Mouse (Mus musculus) G1E (cell line): Measurements from ENCODE around the gene Abcd3. TPM values are rescaled to one million over a fixed set of nuclear protein-coding genes. Genes with fewer than 3 reads are reported as not detected.
"Not testable (repeated sequence)": the region's sequence is repeated elsewhere in the genome, so short reads cannot be mapped to it uniquely, and the experiment has no call there.

Experiments used
- ATAC-seq: 2 replicates; pipeline ENCODE4 v1.8.0; 2016; ENCODE audit warnings: mild to moderate bottlenecking; ENCODE audit not compliant: insufficient number of reproducible peaks, poor library complexity, low FRiP score, severe bottlenecking; ENCODE audit errors: extremely low read depth
- DNase-seq: peaks from one replicate; pipeline ENCODE4 v3.0.0; 2012; ENCODE audit warnings: low spot score
- H3K27me3 ChIP-seq: 2 replicates; pipeline ENCODE4 v1.6.1; 2012; ENCODE audit warnings: mild to moderate bottlenecking, low read length, inconsistent platforms; ENCODE audit not compliant: insufficient read depth
- H3K36me3 ChIP-seq: replicated peaks from 2 replicates; pipeline ENCODE3; 2012; ENCODE audit warnings: mild to moderate bottlenecking, inconsistent platforms
- H3K4me1 ChIP-seq: 2 replicates; pipeline ENCODE4 v1.6.1; 2012; ENCODE audit warnings: low read depth, low read length, inconsistent platforms, mixed read lengths; ENCODE audit not compliant: insufficient read depth
- H3K4me3 ChIP-seq: 2 replicates; pipeline ENCODE4 v1.5.1; 2012; ENCODE audit warnings: low read depth, mild to moderate bottlenecking, inconsistent platforms, low read length, moderate library complexity, mixed read lengths
- H3K9me3 ChIP-seq: replicated peaks from 2 replicates; pipeline ENCODE4 v1.6.1; 2012; ENCODE audit warnings: inconsistent platforms
- CTCF ChIP-seq: IDR thresholded peaks from 2 replicates; pipeline ENCODE4 v1.5.1; 2012; ENCODE audit warnings: low read depth, low read length, inconsistent platforms, mixed read lengths
- GATA1 ChIP-seq: IDR thresholded peaks from 2 replicates; pipeline ENCODE4 v1.6.1; 2012; ENCODE audit warnings: borderline replicate concordance, low read length, inconsistent platforms, mixed read lengths
- GATA2 ChIP-seq: IDR thresholded peaks from 2 replicates; pipeline ENCODE4 v1.6.1; 2012; ENCODE audit warnings: low read depth, low read length, inconsistent platforms, borderline replicate concordance
- POLR2AphosphoS5 ChIP-seq: IDR thresholded peaks from 2 replicates; pipeline ENCODE4 v1.6.1; 2012; ENCODE audit warnings: low read depth, low read length, inconsistent platforms; ENCODE audit not compliant: insufficient replicate concordance
- TAL1 ChIP-seq: conservative IDR thresholded peaks from 2 replicates; pipeline ENCODE4 v1.6.1; 2012; ENCODE audit warnings: low read depth, low read length, inconsistent platforms, mixed read lengths
- polyA plus RNA-seq: library from polyadenylated mRNA; stranded (reverse); fragments of >175 nt; gene quantifications from 2 replicates; pipeline ENCODE4 v1.2.3, GENCODE M21; 2012
- total RNA-seq, 2 experiments: library from RNA; stranded (forward) in 1 of 2; stranded (reverse) in 1 of 2; fragments of 200-1000 nt in 1 of 2; fragments of >200 nt in 1 of 2; fragmentation: Nextera tagmentation in 1 of 2; gene quantifications; 2 replicates each; pipeline ENCODE4 v1.2.3; 2014 to 2017

The Abcd3 gene
- total and polyA plus RNA-seq, 3 experiments = 20.4 to 42.0 (median 20.7) TPM

GRCm38 (mm10) chr3:121762056-121762852, 52.8 kb downstream of the Abcd3 start:
- no peaks in the 10 kb centered on the region for H3K27me3 ChIP-seq
- no peak for DNase-seq
- H3K4me3 ChIP-seq = no peak overlapping the region
- ATAC-seq = no peak
- no peaks in the 10 kb centered on the region for H3K9me3 ChIP-seq
- TF ChIP-seq TAL1 (no peak), POLR2AphosphoS5 (no peak), CTCF (no peak), GATA1 (no peak), GATA2 (no peak)
- peaks cover 58% of the 10 kb centered on the region for H3K36me3 ChIP-seq
- peaks cover 10% of the 10 kb centered on the region for H3K4me1 ChIP-seq

DNA sequence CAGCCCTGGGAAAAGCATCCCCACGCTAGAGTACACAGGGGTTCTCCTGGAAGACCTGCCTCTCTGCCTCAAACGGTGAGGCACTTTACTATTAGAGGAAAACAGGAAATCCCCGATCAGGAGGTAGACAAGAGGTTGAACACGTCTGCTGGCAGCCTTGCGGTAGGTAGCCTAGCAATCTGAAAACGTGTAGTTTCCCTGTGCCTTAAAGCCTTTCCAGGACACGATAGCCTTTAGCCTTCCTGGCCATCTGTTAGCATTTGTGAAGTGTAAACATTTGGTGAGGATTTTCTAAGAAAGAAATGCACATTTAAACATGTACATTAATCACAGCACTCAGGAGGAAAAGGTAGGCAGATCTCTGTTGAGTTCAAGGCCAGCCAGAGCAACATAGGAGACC, 56.7 kb downstream of the Abcd3 start:
- TF ChIP-seq GATA1 (no peak), CTCF (no peak), TAL1 (no peak), POLR2AphosphoS5 (no peak), GATA2 (no peak)
- H3K9me3 ChIP-seq = no peaks in the 10 kb centered on the region
- no peak overlapping the region for H3K4me3 ChIP-seq
- ATAC-seq (no peak), DNase-seq (no peak)
- H3K36me3 ChIP-seq = peaks cover 26% of the 10 kb centered on the region
- no peaks in the 10 kb centered on the region for H3K27me3 ChIP-seq
- peaks cover 2% of the 10 kb centered on the region; the same call in 1 of the 2 replicates for H3K4me1 ChIP-seq

DNA sequence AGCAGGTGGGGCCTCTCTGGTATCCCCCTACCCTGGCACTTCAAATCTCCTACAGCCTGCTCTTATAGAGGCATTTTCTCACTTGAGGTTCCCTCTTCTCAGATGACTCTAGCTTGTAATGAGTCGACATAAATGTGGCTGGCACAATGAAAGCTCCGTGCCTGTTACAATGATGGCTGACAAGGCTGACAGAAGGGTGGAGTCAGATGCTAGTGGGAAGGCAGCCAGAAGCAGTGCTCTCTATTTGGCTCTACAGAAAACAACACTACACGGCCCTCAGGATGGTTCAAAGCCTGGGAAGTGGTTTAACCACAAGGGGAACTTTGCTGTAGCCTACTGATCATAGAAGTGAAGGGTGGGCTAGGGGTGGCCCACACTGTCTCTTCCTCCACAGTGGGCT, 60.0 kb downstream of the Abcd3 start:
- H3K36me3 ChIP-seq = peaks cover 14% of the 10 kb centered on the region
- peaks cover 2% of the 10 kb centered on the region; the same call in 1 of the 2 replicates for H3K4me1 ChIP-seq
- H3K4me3 ChIP-seq = no peak overlapping the region
- TF ChIP-seq CTCF (no peak), GATA1 (no peak), TAL1 (no peak), POLR2AphosphoS5 (no peak), GATA2 (no peak)
- DNase-seq (no peak), ATAC-seq (no peak)
- no peaks in the 10 kb centered on the region for H3K27me3 ChIP-seq
- H3K9me3 ChIP-seq = no peaks in the 10 kb centered on the region

DNA sequence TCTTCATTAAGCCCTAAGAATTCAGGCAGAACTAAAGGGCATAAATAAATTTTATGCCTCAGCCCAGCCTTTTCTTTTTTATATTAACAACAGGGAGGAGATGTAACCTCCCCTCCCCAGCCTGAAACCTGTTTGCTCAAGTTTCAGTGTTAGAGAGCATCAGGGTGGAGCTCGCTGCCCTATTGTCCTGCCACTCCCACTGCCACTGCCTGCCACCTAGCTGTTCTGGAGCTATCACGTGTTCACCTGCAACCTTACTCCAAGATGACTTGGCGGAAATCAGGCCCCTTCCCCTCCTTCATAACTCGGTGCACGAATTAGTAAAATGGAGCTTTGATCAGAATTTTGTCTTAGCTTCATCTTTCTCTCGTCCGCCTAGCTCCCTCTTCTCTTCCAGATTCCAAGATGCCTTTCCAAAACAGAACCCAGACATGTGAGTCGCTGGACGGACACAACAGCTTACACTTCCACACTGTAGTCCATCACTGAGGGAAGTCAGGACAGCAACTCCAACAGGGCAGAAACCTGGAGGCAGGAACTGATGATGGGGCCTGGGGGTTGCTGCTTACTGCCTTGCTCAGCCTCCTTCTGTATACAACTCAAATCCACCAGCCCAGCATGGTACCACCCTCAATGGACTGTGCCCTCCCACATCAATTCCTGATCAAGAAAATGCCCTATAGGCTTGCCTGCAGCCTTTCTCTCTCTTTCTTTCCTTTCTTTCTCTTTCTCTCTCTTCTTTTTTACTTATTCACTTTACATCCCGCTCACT, 60.6 kb downstream of the Abcd3 start:
- H3K36me3 ChIP-seq = peaks cover 12% of the 10 kb centered on the region
- H3K4me1 ChIP-seq, H3K4me3 ChIP-seq, DNase-seq, H3K27me3 ChIP-seq, ATAC-seq, H3K9me3 ChIP-seq: not testable (repeated sequence)

GRCm38 (mm10) chr3:121741186-121741848, 73.8 kb downstream of the Abcd3 start:
- not testable (repeated sequence) for H3K4me1 ChIP-seq, H3K9me3 ChIP-seq, H3K36me3 ChIP-seq, DNase-seq, H3K4me3 ChIP-seq, ATAC-seq, H3K27me3 ChIP-seq

- peaks cover 5% of the 10 kb centered on the region; the same call in 1 of the 2 replicates for H3K27me3 ChIP-seq
- TF ChIP-seq GATA2 (no peak), GATA1 (no peak), CTCF (no peak), TAL1 (no peak), POLR2AphosphoS5 (no peak)
- no peak for ATAC-seq
- H3K9me3 ChIP-seq = no peaks in the 10 kb centered on the region
- H3K36me3 ChIP-seq = no peaks in the 10 kb centered on the region
- no peak overlapping the region for H3K4me3 ChIP-seq
- H3K4me1 ChIP-seq = no peaks in the 10 kb centered on the region
- no peak for DNase-seq
Observed at GRCm38 (mm10) chr3:121739489-121740213, 75.5 kb downstream of the Abcd3 start.
